Mouse (Mus musculus) midbrain, postnatal 0 days (tissue): ENCODE results near the gene Usp32. TPM values are rescaled to one million over a fixed set of nuclear protein-coding genes. Genes with fewer than 3 reads are reported as not detected.

ENCODE experiments used
- ATAC-seq: fragments of 200-750 bp; cut with Nextera tagmentation; 2 replicates; pipeline ENCODE4 v1.8.0; 2017; ENCODE audit warnings: moderate number of reproducible peaks, mild to moderate bottlenecking, moderate TSS enrichment, moderate library complexity; ENCODE audit not compliant: low FRiP score
- DNase-seq: peaks from one replicate; pipeline ENCODE4 v3.0.0-alpha.2; 2015; ENCODE audit warnings: low spot score
- H3K27ac ChIP-seq: fragments of 300-500 bp; sonication (generic); 2 replicates; pipeline ENCODE4 v1.5.1; 2014; ENCODE audit warnings: low read depth, mild to moderate bottlenecking, low read length, mixed read lengths
- H3K27me3 ChIP-seq: fragments of 300-500 bp; sonication (generic); 2 replicates; pipeline ENCODE4 v1.6.1; 2014; ENCODE audit warnings: low read length, control low read depth, mixed read lengths; ENCODE audit not compliant: insufficient read depth
- H3K36me3 ChIP-seq: fragments of 300-500 bp; sonication (generic); 2 replicates; pipeline ENCODE4 v1.6.1; 2014; ENCODE audit warnings: low read length, control low read depth, mixed read lengths; ENCODE audit not compliant: insufficient read depth
- H3K4me1 ChIP-seq: fragments of 300-500 bp; sonication (generic); 2 replicates; pipeline ENCODE4 v1.6.1; 2014; ENCODE audit warnings: mild to moderate bottlenecking, control low read depth, antibody characterized with exemption, low read length, mixed read lengths; ENCODE audit not compliant: insufficient read depth
- H3K4me2 ChIP-seq: fragments of 300-500 bp; sonication (generic); 2 replicates; pipeline ENCODE4 v1.6.1; 2014; ENCODE audit warnings: low read depth, mild to moderate bottlenecking, low read length, mixed read lengths; ENCODE audit not compliant: poor library complexity, severe bottlenecking
- H3K4me3 ChIP-seq: fragments of 300-500 bp; sonication (generic); 2 replicates; pipeline ENCODE4 v1.5.1; 2014; ENCODE audit warnings: low read depth, mild to moderate bottlenecking, low read length, moderate library complexity
- H3K9ac ChIP-seq: fragments of 300-500 bp; sonication (generic); replicated peaks from 2 replicates; pipeline ENCODE4 v1.6.1; 2014; ENCODE audit warnings: mild to moderate bottlenecking, low read length, moderate library complexity, mixed read lengths; ENCODE audit not compliant: poor library complexity, severe bottlenecking
- H3K9me3 ChIP-seq: fragments of 300-500 bp; sonication (generic); 2 replicates; pipeline ENCODE4 v1.6.1; 2016; ENCODE audit warnings: low read length, control low read depth
- CTCF ChIP-seq: IDR thresholded peaks from 2 replicates; pipeline ENCODE4 v1.5.1; 2016; ENCODE audit warnings: antibody characterized with exemption, mild to moderate bottlenecking
- WGBS: fragments of 180-500 bp; shearing (Covaris S2); extraction: QIAGEN DNeasy Blood & Tissue Kit; methylation state at CpG from one replicate; pipeline ENCODE4 v1.1.7; 2014; 5-methylcytosine and 5-hydroxymethylcytosine counted together
- polyA plus RNA-seq: library from polyadenylated mRNA; unstranded; fragments of >200 nt; fragmentation: Nextera tagmentation; extraction: Ambion mirVana; gene quantifications from 2 replicates; pipeline ENCODE4 v1.2.1, GENCODE M21; 2015
- total RNA-seq: library from RNA; depleted of rRNA; stranded (reverse); fragments of >200 nt; gene quantifications from 2 replicates; pipeline ENCODE4 v1.2.3, GENCODE M21; 2014

Usp32 gene
- total and polyA plus RNA-seq, 2 experiments from 2014 or later: 12.0 to 57.3 TPM

- H3K36me3 ChIP-seq: no peaks in the 10 kb centered on the region
- H3K4me1 ChIP-seq: no peaks in the 10 kb centered on the region
- no peaks in the 10 kb centered on the region for H3K27me3 ChIP-seq
- H3K4me3 ChIP-seq: no peak overlapping the region
- TF ChIP-seq CTCF: no peak
- H3K4me2 ChIP-seq: no peak overlapping the region
- DNase-seq (no peak), ATAC-seq (no peak)
- H3K9ac ChIP-seq: no peak overlapping the region
- no peak overlapping the region for H3K27ac ChIP-seq
- H3K9me3 ChIP-seq: no peaks in the 10 kb centered on the region
Measured at GRCm38 (mm10) chr11:85086253-85086652, 53.7 kb downstream of the Usp32 start.

DNA sequence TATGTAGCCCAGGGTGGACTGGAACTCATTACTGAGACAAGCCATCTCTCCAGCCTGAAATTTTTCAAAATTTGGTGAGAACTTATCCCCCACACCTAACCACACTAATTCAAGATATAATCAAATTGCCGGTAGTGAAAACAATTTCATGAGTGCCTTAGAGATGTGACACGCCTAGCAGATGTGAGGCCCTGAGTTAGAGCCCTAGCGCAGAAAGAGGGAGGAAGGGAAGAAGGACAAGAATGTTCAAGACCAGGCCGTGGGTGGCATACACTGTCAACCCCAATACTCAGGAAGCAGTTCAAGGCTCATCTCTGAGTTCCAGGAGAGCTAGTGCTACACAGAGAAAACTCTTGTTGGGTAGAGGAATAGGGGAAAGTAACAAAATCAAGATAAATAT lies 72.1 kb downstream of the Usp32 start:
- 95% methylated on average over 4 of the region's 4 CpGs for WGBS
- Histone ChIP-seq H3K4me2 (no peak overlapping the region), H3K4me3 (no peak overlapping the region), H3K36me3 (peaks cover 5% of the 10 kb centered on the region), H3K27ac (no peak overlapping the region), H3K9ac (no peak overlapping the region), H3K27me3 (no peaks in the 10 kb centered on the region), H3K9me3 (no peaks in the 10 kb centered on the region), H3K4me1 (no peaks in the 10 kb centered on the region)
- no peak for DNase-seq
- ATAC-seq: no peak
- TF ChIP-seq CTCF: no peak

- ATAC-seq (no peak), DNase-seq (no peak)
- Histone ChIP-seq H3K9me3 (no peaks in the 10 kb centered on the region), H3K27me3 (no peaks in the 10 kb centered on the region), H3K36me3 (no peaks in the 10 kb centered on the region), H3K27ac (no peak overlapping the region), H3K4me1 (no peaks in the 10 kb centered on the region), H3K4me3 (no peak overlapping the region), H3K4me2 (no peak overlapping the region), H3K9ac (no peak overlapping the region)
- no peak for TF ChIP-seq CTCF
- WGBS: 95% methylated on average over 4 of the region's 4 CpGs
Measured at GRCm38 (mm10) chr11:85058562-85058961, 81.4 kb downstream of the Usp32 start.

- Histone ChIP-seq H3K4me3 (no peak overlapping the region), H3K4me1 (no peaks in the 10 kb centered on the region), H3K9me3 (no peaks in the 10 kb centered on the region), H3K36me3 (no peaks in the 10 kb centered on the region), H3K27ac (no peak overlapping the region), H3K4me2 (no peak overlapping the region), H3K9ac (no peak overlapping the region), H3K27me3 (no peaks in the 10 kb centered on the region)
- ATAC-seq (no peak), DNase-seq (no peak)
- no peak for TF ChIP-seq CTCF
- 98% methylated on average over 1 of the region's 1 CpGs for WGBS
Measured at GRCm38 (mm10) chr11:85057544-85057943, 82.4 kb downstream of the Usp32 start.

DNA sequence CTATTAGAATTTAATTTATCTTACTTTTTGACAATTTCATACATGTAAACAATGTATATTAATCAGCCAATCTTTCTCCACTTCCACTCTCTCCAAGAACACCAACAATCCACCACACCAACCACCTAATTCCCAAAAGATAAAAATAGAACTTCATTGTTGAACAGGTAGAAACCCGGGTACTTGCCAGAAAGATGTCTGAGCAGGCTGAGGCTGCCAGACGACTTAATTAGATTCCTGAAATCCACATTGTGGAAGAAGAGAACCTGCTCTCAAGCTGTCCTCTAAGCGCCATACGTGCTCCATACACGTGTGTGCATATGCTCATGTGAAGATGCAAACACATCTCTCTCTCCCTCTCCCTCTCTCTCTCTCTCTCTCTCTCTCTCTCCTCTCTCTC lies 83.1 kb downstream of the Usp32 start:
- H3K4me2 ChIP-seq: no peak overlapping the region
- DNase-seq (peak; percentile 24), ATAC-seq (no peak)
- H3K4me1 ChIP-seq: no peaks in the 10 kb centered on the region
- no peaks in the 10 kb centered on the region for H3K36me3 ChIP-seq
- no peak overlapping the region for H3K4me3 ChIP-seq
- WGBS: 63% methylated on average over 5 of the region's 5 CpGs
- no peaks in the 10 kb centered on the region for H3K9me3 ChIP-seq
- no peaks in the 10 kb centered on the region for H3K27me3 ChIP-seq
- H3K9ac ChIP-seq: no peak overlapping the region
- no peak for TF ChIP-seq CTCF
- H3K27ac ChIP-seq: no peak overlapping the region

GRCm38 (mm10) chr11:85055561-85055960 lies 84.4 kb downstream of the Usp32 start:
- 92% methylated on average over 2 of the region's 2 CpGs for WGBS
- ATAC-seq: no peak

More at GRCm38 (mm10) chr11:85055561-85055960, 84.4 kb downstream of the Usp32 start:
- no peak for TF ChIP-seq CTCF
- H3K36me3 ChIP-seq: no peaks in the 10 kb centered on the region
- no peak overlapping the region for H3K4me2 ChIP-seq
- no peak overlapping the region for H3K27ac ChIP-seq
- H3K27me3 ChIP-seq: no peaks in the 10 kb centered on the region
- DNase-seq: no peak
- H3K9me3 ChIP-seq: no peaks in the 10 kb centered on the region
- H3K9ac ChIP-seq: no peak overlapping the region
- no peak overlapping the region for H3K4me3 ChIP-seq
- H3K4me1 ChIP-seq: no peaks in the 10 kb centered on the region
